Mouse (Mus musculus): ENCODE data around the gene Whrn. TPM values are rescaled to one million over a fixed set of nuclear protein-coding genes. Genes with fewer than 3 reads are reported as not detected.

Whrn gene
- polyA plus RNA-seq, 1 experiment from 2014 or later: 2.9 TPM

GRCm38 (mm10) chr4:63389887-63390528 lies 105.8 kb downstream of the Whrn start:
- 0 out of 2 replicates have a peak, but pooled peaks cover 6% of the 10 kb centered on the region for H3K36me3 ChIP-seq (ENCODE audit: control insufficient read depth, insufficient read depth, low read length)
- ATAC-seq (ENCODE audit: insufficient read depth, low FRiP score): no peak
- no peak overlapping the region for H3K4me2 ChIP-seq (ENCODE audit: low read depth, low read length)
- H3K9me3 ChIP-seq (replicated peaks; ENCODE audit: control insufficient read depth, low read length): no peaks in the 10 kb centered on the region
- H3K27me3 ChIP-seq (ENCODE audit: control insufficient read depth, insufficient read depth, low read length): no peaks in the 10 kb centered on the region
- WGBS: 70% methylated on average over 11 of the region's 11 CpGs
- H3K27ac ChIP-seq (ENCODE audit: low read length): no peak overlapping the region
- H3K9ac ChIP-seq (ENCODE audit: low read length): no peak overlapping the region
- H3K4me3 ChIP-seq (replicated peaks; ENCODE audit: low read length): no peak overlapping the region
- no peaks in the 10 kb centered on the region; the same call in 1 of the 2 replicates for H3K4me1 ChIP-seq (ENCODE audit: control insufficient read depth, insufficient read depth, low read length)

- no peak overlapping the region for H3K4me3 ChIP-seq (replicated peaks; ENCODE audit: low read length)
- 0 out of 2 replicates have a peak, but pooled peaks cover 4% of the 10 kb centered on the region for H3K36me3 ChIP-seq (ENCODE audit: control insufficient read depth, insufficient read depth, low read length)
- ATAC-seq (ENCODE audit: insufficient read depth, low FRiP score): no peak
- H3K27ac ChIP-seq (ENCODE audit: low read length): no peak overlapping the region
- no peak overlapping the region for H3K4me2 ChIP-seq (ENCODE audit: low read depth, low read length)
- H3K4me1 ChIP-seq (ENCODE audit: control insufficient read depth, insufficient read depth, low read length): no peaks in the 10 kb centered on the region; the same call in 1 of the 2 replicates
- WGBS: 54% methylated on average over 8 of the region's 8 CpGs
- 0 out of 2 replicates have a peak overlapping the region, but pooled peaks have one; percentile 9 for H3K9ac ChIP-seq (ENCODE audit: low read length)
- no peaks in the 10 kb centered on the region for H3K27me3 ChIP-seq (ENCODE audit: control insufficient read depth, insufficient read depth, low read length)
- no peaks in the 10 kb centered on the region for H3K9me3 ChIP-seq (replicated peaks; ENCODE audit: control insufficient read depth, low read length)
Observed at GRCm38 (mm10) chr4:63389121-63389886, 106.5 kb downstream of the Whrn start.

GRCm38 (mm10) chr4:63388029-63388428 lies 107.8 kb downstream of the Whrn start:
- H3K36me3 ChIP-seq (ENCODE audit: control insufficient read depth, insufficient read depth, low read length): no peaks in the 10 kb centered on the region
- 74% methylated on average over 6 of the region's 6 CpGs for WGBS
- no peaks in the 10 kb centered on the region; the same call in 1 of the 2 replicates for H3K4me1 ChIP-seq (ENCODE audit: control insufficient read depth, insufficient read depth, low read length)
- H3K4me2 ChIP-seq (ENCODE audit: low read depth, low read length): no peak overlapping the region
- ATAC-seq (ENCODE audit: insufficient read depth, low FRiP score): no peak
- H3K9ac ChIP-seq (ENCODE audit: low read length): no peak overlapping the region
- no peaks in the 10 kb centered on the region for H3K27me3 ChIP-seq (ENCODE audit: control insufficient read depth, insufficient read depth, low read length)
- H3K27ac ChIP-seq (ENCODE audit: low read length): no peak overlapping the region
- no peak overlapping the region for H3K4me3 ChIP-seq (replicated peaks; ENCODE audit: low read length)
- H3K9me3 ChIP-seq (replicated peaks; ENCODE audit: control insufficient read depth, low read length): no peaks in the 10 kb centered on the region

GRCm38 (mm10) chr4:63385784-63386183 lies 110.0 kb downstream of the Whrn start:
- no peak for ATAC-seq (ENCODE audit: insufficient read depth, low FRiP score)

GRCm38 (mm10) chr4:63385253-63385652 lies 110.5 kb downstream of the Whrn start:
- no peaks in the 10 kb centered on the region for H3K9me3 ChIP-seq (replicated peaks; ENCODE audit: control insufficient read depth, low read length)
- H3K4me1 ChIP-seq (ENCODE audit: control insufficient read depth, insufficient read depth, low read length): no peaks in the 10 kb centered on the region; the same call in 1 of the 2 replicates
- H3K27ac ChIP-seq (ENCODE audit: low read length): no peak overlapping the region
- 82% methylated on average over 3 of the region's 3 CpGs for WGBS
- no peak overlapping the region for H3K4me3 ChIP-seq (replicated peaks; ENCODE audit: low read length)
- H3K4me2 ChIP-seq (ENCODE audit: low read depth, low read length): no peak overlapping the region
- no peaks in the 10 kb centered on the region for H3K27me3 ChIP-seq (ENCODE audit: control insufficient read depth, insufficient read depth, low read length)
- 0 out of 2 replicates have a peak, but pooled peaks cover 6% of the 10 kb centered on the region for H3K36me3 ChIP-seq (ENCODE audit: control insufficient read depth, insufficient read depth, low read length)
- no peak for ATAC-seq (ENCODE audit: insufficient read depth, low FRiP score)
- H3K9ac ChIP-seq (ENCODE audit: low read length): no peak overlapping the region

More at GRCm38 (mm10) chr4:63385784-63386183, 110.0 kb downstream of the Whrn start:
- H3K4me2 ChIP-seq (ENCODE audit: low read depth, low read length): no peak overlapping the region
- H3K27ac ChIP-seq (ENCODE audit: low read length): no peak overlapping the region
- no peaks in the 10 kb centered on the region; the same call in 1 of the 2 replicates for H3K4me1 ChIP-seq (ENCODE audit: control insufficient read depth, insufficient read depth, low read length)
- H3K4me3 ChIP-seq (replicated peaks; ENCODE audit: low read length): no peak overlapping the region
- no peaks in the 10 kb centered on the region for H3K9me3 ChIP-seq (replicated peaks; ENCODE audit: control insufficient read depth, low read length)
- H3K27me3 ChIP-seq (ENCODE audit: control insufficient read depth, insufficient read depth, low read length): no peaks in the 10 kb centered on the region
- WGBS: 66% methylated on average over 11 of the region's 11 CpGs
- 0 out of 2 replicates have a peak, but pooled peaks cover 6% of the 10 kb centered on the region for H3K36me3 ChIP-seq (ENCODE audit: control insufficient read depth, insufficient read depth, low read length)
- no peak overlapping the region for H3K9ac ChIP-seq (ENCODE audit: low read length)

GRCm38 (mm10) chr4:63384262-63384661 lies 111.5 kb downstream of the Whrn start:
- 89% methylated on average over 4 of the region's 4 CpGs for WGBS
- Histone ChIP-seq H3K36me3 (ENCODE audit: control insufficient read depth, insufficient read depth, low read length) (peaks cover 11% of the 10 kb centered on the region; the same call in 1 of the 2 replicates), H3K9me3 (replicated peaks; ENCODE audit: control insufficient read depth, low read length) (no peaks in the 10 kb centered on the region)

GRCm38 (mm10) chr4:63383474-63383873 lies 112.3 kb downstream of the Whrn start:
- H3K9me3 ChIP-seq (replicated peaks; ENCODE audit: control insufficient read depth, low read length): no peaks in the 10 kb centered on the region
- no peak overlapping the region for H3K4me3 ChIP-seq (replicated peaks; ENCODE audit: low read length)
- ATAC-seq (ENCODE audit: insufficient read depth, low FRiP score): no peak
- H3K27me3 ChIP-seq (ENCODE audit: control insufficient read depth, insufficient read depth, low read length): no peaks in the 10 kb centered on the region
- no peak overlapping the region for H3K4me2 ChIP-seq (ENCODE audit: low read depth, low read length)
- no peak overlapping the region for H3K9ac ChIP-seq (ENCODE audit: low read length)
- H3K4me1 ChIP-seq (ENCODE audit: control insufficient read depth, insufficient read depth, low read length): no peaks in the 10 kb centered on the region
- H3K36me3 ChIP-seq (ENCODE audit: control insufficient read depth, insufficient read depth, low read length): peaks cover 12% of the 10 kb centered on the region; the same call in 1 of the 2 replicates
- WGBS: 94% methylated on average over 12 of the region's 12 CpGs
- H3K27ac ChIP-seq (ENCODE audit: low read length): no peak overlapping the region

More at GRCm38 (mm10) chr4:63384262-63384661, 111.5 kb downstream of the Whrn start:
- Histone ChIP-seq H3K9ac (ENCODE audit: low read length) (no peak overlapping the region), H3K27ac (ENCODE audit: low read length) (no peak overlapping the region), H3K4me1 (ENCODE audit: control insufficient read depth, insufficient read depth, low read length) (no peaks in the 10 kb centered on the region; the same call in 1 of the 2 replicates), H3K27me3 (ENCODE audit: control insufficient read depth, insufficient read depth, low read length) (no peaks in the 10 kb centered on the region), H3K4me3 (replicated peaks; ENCODE audit: low read length) (no peak overlapping the region), H3K4me2 (ENCODE audit: low read depth, low read length) (no peak overlapping the region)
- ATAC-seq (ENCODE audit: insufficient read depth, low FRiP score): no peak

- Histone ChIP-seq H3K9ac (ENCODE audit: low read length) (no peak overlapping the region), H3K9me3 (replicated peaks; ENCODE audit: control insufficient read depth, low read length) (no peaks in the 10 kb centered on the region), H3K36me3 (ENCODE audit: control insufficient read depth, insufficient read depth, low read length) (peaks cover 14% of the 10 kb centered on the region; the same call in 1 of the 2 replicates), H3K4me1 (ENCODE audit: control insufficient read depth, insufficient read depth, low read length) (no peaks in the 10 kb centered on the region), H3K4me2 (ENCODE audit: low read depth, low read length) (no peak overlapping the region), H3K4me3 (replicated peaks; ENCODE audit: low read length) (no peak overlapping the region), H3K27me3 (ENCODE audit: control insufficient read depth, insufficient read depth, low read length) (no peaks in the 10 kb centered on the region), H3K27ac (ENCODE audit: low read length) (no peak overlapping the region)
- WGBS: 86% methylated on average over 4 of the region's 4 CpGs
- no peak for ATAC-seq (ENCODE audit: insufficient read depth, low FRiP score)
Observed at GRCm38 (mm10) chr4:63382676-63383369, 113.0 kb downstream of the Whrn start.
